Mouse (Mus musculus) kidney, adult 11 months (tissue): ENCODE measurements at regions not wholly inside any gene's neighbourhood (a gene's known extent, or its start where the extent isn't known, plus 50 kb on each side); places are given as distances from the start of the nearest gene placed in this dataset.
A peak's percentile ranks its signal among the peaks of the same experiment; 100 is the strongest.
"Not testable (repeated sequence)": the region's sequence is repeated elsewhere in the genome, so short reads cannot be mapped to it uniquely, and the experiment has no call there.

Experiments
- DNase-seq: peaks from one replicate; pipeline ENCODE4 v3.0.0; 2022

DNA sequence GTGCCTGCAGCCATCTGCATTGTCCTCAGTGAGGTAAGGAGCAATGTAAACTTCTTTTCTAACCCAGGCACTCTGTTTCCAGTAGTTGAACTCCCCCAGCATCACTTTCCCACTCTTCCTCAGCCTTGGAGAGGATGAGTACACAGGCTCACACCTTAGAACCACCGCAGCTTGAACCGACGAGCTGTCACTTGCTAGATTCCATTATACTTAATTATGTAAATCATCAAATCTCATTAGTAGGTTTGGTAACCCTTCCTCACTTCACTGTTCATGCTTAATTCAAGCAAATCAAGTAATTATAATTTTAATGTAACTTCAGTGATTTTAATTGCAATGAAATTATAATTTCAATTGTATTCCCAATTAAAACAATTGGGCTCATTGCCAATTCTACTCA lies 408.0 kb downstream of the Med10 start:
- DNase-seq, result no peak

DNA sequence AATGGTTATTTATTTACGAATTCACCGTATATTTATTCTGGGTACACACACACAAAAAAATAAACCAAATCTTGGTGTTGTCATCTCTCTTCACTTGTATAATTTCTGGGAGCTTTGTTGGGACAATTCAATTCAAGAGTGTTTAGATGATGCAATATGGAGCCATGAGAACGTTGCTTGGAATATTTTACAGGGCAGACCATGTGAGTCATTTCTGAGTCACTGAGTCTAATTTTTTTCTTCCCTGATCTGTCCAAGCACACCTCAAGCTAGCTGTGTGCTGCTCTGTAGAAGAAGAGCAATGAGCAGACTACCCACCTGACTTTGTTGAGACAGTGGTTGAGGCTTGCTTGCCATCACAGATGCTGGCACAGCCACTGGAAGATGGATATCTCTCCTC lies 410.8 kb downstream of the Med10 start:
- no peak for DNase-seq

DNA sequence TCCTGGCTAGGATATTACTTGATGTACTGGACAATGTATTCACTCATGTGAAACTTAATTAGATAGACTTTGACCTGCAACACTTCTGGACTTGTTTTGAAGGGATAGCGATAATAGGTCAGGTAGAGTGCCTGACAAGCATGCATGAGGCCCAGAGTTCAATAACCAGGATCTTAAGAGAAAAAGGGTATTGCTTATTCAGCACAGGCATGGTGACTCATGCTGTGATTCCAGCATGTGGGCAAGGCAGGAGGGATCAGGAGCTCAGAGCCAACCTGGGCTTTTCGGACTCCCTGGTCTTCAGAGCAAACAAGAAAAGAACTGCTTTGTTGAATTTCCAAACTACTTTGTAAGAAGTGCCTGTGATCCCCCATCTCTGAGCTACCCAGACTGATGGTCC lies 411.4 kb downstream of the Med10 start:
- no peak for DNase-seq

DNA sequence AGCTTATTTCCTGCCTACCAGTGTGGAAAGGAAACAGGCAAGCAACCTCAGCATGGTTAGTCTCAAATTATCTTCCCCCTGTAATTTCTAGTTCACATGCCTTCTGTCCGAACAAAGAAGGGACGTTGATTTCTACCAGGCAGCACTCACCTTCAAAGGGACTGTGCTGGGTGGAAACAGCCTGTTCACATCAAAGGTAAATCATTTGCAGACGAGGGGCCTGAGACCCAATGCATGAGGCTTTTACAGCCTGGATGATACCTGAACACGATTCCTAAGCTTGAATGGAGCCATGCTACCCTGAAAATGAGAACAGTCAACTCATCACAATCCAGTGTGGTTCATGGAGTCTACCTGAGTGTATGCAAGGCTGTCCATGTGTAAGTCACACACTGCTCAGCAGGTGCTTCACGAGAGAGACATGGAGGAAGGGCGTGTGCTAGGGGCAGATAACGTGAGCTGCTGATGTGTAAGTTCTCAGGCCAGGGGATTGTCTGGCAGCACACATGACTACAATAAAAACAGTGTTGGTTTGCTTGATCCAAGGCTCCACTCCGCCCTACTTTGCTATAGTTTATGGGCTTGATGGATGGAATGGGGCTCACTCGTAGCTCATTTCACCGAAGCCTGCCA lies 411.9 kb downstream of the Med10 start:
- no peak for DNase-seq

DNA sequence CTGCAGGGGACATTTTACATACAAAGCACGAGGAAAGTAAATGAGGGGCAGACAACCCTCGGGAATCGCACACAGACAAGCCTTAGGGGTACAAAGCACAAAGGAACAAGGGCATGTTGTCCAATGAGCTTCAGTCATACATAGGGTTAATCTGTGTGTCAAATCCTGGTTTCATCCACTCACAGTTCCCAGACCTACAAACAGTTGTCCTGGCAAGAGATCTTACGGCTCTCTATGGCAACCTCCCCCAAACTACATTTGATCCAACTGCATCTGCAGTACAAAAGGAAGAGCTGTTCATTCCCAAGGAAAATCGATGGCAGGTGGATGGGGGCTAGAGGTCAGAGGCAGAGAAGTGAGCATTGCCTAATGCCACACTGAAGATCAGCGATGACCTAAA lies 413.9 kb downstream of the Med10 start:
- no peak for DNase-seq

DNA sequence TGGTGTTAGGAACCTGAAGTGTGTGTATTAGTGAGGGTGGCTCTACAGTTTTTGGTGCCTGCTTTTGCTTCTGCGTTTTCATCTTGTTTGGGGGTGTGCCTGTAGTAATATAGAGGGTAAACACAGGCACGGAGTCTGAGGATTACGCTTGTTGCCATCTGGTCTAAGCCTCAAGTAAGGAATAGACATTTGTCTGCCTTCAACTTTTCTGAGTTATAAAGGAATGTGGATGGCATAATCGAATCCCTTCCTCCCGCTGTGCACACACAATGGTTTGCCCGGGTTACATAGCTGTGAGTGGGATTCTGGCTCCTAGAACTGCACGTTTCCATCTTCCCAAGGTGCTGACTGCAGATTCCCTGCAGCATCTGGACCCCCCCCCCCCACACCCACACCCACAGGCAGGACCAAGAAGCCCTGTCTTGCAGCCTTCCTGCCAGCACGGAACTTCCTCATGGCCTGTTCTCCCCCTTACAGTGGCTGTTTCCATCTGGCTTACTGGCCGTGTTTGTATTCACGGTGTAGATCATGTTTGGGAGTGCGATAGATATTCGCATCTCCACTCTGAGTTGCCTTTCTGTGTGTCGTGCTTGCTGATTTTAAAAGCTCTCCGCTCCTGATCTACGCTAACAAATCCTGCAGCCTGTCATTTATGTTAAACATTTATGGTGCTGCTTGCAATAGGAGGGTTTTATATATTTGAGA lies 415.4 kb downstream of the Med10 start:
- no peak for DNase-seq

DNA sequence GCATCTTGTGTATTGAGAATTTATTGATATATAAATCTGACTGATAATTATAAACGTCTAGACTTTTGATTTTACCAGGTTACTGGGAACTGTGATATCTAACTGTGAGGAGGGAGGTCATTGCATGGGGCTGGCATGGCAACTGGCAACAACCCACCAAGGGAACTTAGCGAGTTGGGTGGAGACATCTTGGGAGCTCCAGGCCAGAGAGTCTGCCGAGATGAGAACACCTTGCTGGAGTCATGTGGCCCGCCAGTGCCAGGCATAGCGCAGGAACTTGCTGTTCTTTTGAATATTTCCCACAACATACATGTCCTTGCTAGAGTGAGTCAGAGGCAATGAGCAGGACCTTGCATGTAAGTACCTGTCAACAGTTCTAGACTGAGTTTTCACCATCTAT lies 413.9 kb downstream of the Ice1 start:
- DNase-seq, result no peak

DNA sequence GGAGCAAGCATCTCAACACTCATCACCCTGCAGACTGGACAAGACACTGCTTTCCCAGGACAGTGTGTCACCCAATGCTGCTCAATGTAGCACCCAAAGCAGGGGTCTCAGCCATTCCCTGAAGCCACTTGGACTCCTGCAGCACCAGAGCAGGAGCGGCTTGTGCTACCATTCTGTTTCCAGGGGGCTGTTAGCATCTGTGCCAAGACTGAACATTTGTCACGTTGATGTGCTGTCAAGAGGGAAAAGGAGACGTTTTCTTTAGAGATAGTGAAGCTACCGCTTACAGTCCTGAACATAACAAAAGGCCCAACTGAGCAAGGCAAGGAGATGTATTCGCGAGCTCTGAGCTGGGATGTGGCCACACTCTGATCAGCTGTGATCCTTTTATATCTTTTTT lies 410.3 kb downstream of the Ice1 start:
- DNase-seq, result no peak

DNA sequence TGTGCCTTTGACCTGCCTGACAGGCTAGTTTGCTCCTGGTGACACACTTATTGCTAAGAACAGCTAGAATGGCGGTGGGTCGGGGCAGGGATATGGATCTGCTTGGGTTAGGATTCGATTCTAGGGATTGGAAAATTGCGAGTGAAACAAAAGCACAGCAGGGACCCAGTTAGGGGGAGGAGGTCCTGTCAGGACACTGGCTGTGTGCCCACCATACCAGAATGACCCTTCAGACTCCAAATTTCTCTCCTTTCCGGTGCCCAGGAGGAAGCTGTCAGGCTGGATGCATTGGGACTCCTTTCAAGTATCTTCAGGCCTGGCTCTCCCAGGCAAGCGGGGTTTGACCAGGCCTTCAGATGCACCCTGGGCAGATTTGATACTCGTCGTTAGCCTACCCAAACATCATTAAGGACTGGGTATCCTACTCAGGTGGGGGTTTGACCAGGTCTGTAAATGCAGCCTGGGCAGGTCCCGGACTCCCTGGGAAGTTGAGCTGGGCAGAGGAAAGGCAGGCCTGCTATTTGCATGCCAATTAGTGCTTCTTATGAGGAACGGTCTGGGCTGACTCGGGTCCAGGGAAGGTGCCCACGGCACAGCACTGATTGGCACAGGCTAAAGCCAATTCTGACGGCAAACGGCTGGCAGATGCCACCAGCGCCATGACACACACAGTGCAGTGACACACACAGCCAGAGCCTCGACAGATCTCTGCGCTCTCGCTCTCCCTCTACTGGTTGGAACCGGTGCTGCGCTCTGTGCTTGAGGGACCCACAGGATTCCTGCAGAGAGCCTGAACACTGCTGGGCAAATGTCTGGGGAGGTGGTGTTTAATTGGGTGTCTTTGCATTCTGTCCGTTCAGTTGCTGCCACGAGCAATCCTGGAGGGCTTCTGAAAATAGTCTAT lies 403.3 kb downstream of the Ice1 start:
- peak; percentile 21 for DNase-seq

DNA sequence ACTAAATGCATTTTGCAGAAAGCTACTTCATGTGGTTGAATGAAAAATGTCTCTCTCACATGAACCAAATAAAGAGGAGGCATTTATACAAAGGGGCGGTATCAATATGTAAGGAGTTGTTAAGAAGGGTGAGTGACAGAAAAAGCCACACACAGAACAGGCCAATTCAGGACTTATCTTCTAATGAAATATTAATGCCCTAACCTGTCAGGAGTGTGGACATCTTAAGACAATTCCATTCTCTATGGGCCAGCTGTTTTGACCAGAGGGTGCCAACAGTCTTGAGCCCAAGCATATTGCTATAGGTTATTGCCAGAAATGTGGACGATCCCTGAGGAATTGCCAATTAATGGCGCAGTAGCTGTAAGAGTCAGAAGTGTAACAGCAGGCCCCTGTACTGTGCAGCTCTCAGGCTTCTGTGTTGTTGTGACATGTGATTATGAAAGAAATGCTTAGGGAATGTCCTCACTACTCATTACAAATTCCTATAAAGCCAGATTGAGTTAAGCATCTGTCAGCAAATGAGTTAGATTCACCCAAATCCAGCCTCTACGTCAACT lies 393.8 kb downstream of the Ice1 start:
- DNase-seq, result no peak

DNA sequence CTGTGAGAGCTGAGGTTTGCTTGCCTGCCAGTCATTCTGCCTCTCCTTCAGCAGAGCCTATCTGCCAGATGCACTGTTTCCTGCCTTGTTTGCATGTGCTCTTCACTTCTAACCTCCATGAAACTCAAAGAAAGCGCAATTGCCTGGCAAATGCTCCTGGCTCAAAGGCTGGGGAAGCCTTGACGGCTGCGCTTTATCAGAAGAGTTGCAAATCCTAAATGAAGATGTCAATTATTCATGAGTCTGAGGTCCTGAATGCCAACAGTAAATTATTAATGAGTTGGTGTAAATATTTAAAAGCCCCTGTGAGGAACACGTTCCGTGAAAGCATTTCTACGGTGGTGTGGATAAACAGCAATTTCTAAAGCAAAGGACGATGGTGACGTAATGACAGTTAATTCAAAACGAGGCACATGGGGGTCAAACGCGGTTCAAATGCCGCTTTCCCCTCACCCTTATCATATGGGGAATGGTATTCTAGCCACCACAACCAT lies 377.4 kb downstream of the Ice1 start:
- DNase-seq, result no peak

DNA sequence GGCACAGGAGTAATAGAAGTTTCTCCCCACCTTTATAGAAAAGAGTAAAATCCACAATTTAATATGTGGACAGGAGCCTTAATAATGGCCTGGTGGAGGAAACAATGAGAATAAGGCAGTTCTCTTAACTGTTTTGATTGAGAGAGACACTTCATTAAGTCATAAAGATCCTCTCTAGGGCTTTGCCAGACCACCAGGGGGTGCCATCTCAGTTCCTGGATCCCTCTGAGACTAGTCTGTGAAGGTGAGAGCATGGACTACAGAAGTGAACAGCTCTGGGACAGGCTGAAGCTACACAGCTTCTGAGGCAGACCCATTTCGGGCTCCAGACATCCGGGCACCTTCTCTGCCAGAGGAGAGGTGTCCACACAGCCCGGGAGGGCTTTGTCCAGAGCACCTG lies 373.8 kb downstream of the Ice1 start:
- DNase-seq, result no peak

DNA sequence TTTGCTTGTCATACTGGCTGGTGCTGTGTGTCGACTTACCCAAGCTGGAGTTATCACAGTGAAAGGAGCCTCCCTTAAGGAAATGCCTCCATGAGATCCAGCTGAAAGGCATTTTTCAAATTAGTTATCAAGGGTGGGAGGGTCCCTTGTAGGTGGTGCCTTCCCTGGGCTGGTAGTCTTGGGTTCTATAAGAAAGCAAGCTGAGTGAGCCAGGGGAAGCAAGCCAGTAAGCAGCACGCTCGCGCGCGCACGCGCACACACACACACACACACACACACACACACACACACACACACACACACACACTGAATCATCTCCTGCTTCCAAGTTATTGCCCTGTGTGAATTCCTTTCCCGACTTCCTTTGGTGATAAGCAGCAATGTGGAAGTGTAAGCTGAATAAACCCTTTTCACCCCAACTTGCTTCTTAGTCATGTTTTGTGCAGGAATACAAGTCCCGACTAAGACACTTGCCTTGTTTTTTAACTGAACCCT lies 360.5 kb downstream of the Ice1 start:
- not testable (repeated sequence) for DNase-seq

DNA sequence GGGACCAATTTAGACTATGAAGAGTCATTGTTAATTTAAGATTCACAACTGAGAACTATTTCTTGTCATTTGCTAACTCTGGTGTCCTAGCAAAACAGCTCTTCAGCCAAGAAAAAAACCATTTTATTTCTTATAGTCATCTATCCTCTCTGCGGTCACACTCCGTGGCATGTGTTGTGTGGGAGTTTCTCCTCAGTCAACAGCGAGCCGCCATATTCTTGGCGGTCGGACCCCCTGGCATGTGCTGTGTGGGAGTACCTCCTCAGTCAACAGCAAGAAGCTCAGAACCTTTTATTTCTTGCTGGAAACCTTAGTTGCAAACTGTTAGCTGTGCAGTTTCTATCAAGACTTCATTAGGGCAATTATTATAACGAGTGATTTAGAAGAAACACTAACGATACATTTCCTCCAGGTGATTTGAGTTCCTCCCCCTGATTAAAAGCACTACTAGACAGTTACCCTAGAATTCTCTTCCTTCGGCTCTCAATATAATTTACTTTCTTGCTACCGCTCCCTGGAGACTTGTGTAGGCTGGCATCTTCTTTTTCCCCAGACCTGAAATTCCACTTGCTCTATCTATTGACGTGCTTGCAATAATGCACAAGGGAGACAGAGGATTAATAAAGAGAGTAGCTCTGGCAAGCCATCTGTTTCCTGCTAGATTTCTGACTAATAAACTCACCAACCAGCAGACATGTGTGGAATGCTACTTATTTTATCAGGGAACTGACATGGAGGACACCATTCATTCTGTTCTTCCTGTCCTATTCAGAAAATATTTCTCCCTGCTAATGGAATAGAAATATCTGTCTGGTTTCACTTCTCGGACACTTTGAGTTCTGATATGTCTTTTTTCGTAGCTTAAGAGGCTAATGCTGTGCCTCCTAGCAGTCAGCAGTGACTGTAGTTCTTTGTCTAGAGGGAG lies 359.5 kb downstream of the Ice1 start:
- no peak for DNase-seq

DNA sequence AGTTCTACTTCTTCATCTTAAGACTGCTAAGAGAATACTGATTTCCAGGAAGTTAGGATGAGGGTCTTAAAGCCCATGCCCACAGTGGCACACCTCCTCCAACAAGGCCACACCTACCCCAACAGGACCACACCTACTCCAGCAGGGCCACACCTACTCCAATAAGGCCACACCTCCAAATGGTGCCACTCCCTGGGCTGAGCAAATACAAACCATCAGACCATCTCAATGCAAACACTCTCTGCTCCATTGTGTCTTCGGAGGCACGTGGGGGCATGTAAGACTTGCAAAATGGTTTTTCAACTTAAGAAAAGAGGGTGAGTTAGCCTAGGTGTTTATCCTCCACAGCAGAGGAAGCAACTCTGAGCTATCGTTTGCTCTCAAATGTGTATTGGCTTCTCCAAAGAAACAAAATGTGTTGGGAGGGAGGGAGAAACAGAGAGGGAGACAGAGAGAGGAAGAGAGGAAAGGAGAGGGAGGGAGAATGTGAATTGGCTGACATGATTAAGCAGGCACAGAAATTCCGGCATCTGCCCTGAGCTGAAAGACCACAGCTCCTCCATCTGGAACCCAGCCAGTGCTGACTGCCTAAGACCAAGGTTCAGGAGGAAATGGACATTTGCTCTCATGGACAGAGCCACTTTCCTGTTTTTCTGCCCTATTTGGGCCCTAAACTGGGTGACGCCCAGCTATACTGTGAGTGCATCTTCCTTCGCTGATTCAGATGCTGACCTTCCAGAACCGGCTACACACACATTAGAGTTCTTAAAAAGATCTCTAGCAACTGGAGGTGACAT lies 356.2 kb downstream of the Ice1 start:
- peak; percentile 61 for DNase-seq

DNA sequence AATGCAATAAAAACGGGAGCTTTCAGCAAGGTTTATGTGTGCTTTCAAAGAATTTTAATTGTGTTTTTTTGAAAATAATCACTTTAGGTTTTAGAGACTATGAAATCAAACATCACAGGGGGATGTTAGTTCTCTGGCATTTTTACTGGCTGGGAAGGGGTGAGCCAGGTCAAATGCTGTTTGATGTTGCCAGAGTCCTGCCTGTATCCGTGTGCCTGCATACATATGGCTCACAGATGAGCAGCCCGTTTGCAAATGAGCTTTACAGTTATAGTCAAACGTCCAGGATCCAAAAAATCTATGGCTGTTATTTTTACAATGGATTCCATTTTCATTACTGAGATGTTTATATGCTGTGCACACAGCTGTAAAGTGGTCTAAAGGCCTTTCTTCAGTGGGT lies 354.7 kb downstream of the Ice1 start:
- DNase-seq, result no peak

DNA sequence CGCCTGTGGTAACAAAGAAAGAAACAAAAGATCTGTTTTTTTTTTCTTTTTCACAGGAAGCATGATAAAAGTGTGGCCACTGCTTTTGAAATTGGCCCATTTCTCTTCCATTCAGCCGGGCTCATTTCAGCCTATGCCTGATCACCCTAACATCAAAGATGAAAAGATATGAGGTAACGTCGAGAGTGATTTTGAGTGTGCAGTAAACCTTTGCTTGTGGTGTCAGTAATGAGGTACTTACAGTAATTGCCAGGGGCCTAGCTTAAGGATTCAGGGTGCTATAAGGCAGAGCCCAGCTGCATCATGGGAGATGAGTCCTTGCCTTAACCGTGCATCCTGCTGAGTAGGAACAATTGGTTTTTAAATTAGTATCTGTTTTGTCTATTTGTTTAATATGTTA lies 354.2 kb downstream of the Ice1 start:
- no peak for DNase-seq

DNA sequence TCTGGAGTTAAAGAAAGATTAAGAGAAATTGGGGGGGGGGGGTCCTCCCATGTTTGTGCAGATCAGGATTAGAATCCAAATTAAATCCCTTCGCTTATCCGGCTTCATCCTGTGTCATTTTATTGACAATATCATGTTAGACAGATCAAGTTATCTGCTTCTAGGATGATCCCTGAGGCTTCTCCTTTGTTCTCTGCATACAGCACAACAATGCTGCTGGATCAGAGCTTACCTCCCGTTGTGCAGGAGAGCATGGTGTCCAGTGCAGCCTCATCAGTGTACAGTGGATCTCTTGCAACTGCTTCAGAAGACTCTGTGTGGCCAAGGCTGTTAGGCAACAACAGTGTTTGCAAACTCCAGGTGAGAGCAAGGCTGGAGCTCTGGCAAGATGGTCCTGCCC lies 344.7 kb downstream of the Ice1 start:
- no peak for DNase-seq

DNA sequence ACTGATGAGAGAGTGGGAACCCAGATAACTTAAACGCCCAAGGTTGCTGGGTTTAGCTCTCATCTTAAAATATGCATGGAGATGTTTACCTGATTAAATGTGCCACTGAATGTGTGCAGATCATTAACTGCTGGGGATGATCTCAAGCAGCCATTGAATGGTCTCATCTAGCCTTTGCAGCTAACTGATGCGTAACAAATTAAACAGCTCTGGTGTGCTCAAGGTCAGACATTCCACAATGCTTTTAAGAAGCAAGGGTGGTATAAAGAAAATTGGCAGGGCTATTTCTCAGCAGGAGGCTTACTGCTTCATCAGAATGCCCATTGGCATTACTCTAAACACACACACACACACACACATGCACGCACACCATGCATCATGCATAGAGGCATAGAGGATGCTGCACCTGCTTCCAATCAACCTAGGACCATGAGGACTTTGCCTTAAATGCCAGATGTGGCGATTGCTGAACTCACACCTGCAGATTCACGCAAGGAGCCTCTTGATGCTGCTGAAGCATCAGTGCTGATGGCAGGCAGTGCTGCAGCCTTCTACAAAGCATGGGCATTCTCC lies 333.4 kb downstream of the Ice1 start:
- DNase-seq, result no peak

DNA sequence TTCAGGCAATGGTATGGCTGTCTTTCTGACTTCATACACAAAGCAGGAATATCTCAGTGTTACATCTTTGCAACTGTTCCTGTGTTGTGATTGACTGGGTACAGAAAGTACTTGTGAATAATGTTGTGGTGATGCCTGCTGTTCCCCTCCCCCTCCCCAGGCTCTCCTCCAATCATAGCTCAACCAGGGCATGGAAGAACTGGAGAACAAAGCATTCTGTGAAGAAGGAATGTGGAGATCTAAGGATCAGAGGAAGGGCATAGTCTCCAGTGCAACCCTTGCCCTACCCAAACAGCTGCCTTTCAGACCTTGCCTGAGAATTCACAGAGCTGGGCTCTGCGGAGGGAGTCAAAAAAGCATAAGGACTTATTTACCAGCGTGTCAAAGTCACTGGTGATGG lies 326.9 kb downstream of the Ice1 start:
- DNase-seq, result no peak
